Mouse (Mus musculus) hindbrain, embryonic 13.5 days (tissue): ENCODE measurements around the gene Gpr83. TPM values are rescaled to one million over a fixed set of nuclear protein-coding genes. Genes with fewer than 3 reads are reported as not detected.

ENCODE experiments used
- ATAC-seq: fragments of 200-750 bp; cut with Nextera tagmentation; 2 replicates; pipeline ENCODE4 v1.8.0; 2017; ENCODE audit warnings: moderate TSS enrichment; ENCODE audit not compliant: low FRiP score
- H3K27ac ChIP-seq: fragments of 300-500 bp; sonication (generic); 2 replicates; pipeline ENCODE4 v1.5.1; 2015; ENCODE audit warnings: inconsistent platforms, mild to moderate bottlenecking, moderate library complexity
- H3K27me3 ChIP-seq: fragments of 300-500 bp; sonication (generic); 2 replicates; pipeline ENCODE4 v1.6.1; 2015; ENCODE audit warnings: mild to moderate bottlenecking, inconsistent platforms
- H3K36me3 ChIP-seq: fragments of 300-500 bp; sonication (generic); 2 replicates; pipeline ENCODE4 v1.6.1; 2015; ENCODE audit warnings: mild to moderate bottlenecking, inconsistent platforms
- H3K4me1 ChIP-seq: fragments of 300-500 bp; sonication (generic); replicated peaks from 2 replicates; pipeline ENCODE4 v1.6.1; 2015; ENCODE audit warnings: inconsistent platforms
- H3K4me2 ChIP-seq: fragments of 300-500 bp; sonication (generic); 2 replicates; pipeline ENCODE4 v1.6.1; 2015; ENCODE audit warnings: inconsistent platforms, mild to moderate bottlenecking, moderate library complexity
- H3K4me3 ChIP-seq: fragments of 300-500 bp; sonication (generic); 2 replicates; pipeline ENCODE4 v1.5.1; 2015; ENCODE audit warnings: mild to moderate bottlenecking, inconsistent platforms
- H3K9ac ChIP-seq: fragments of 300-500 bp; sonication (generic); 2 replicates; pipeline ENCODE4 v1.6.1; 2015; ENCODE audit warnings: mild to moderate bottlenecking, inconsistent platforms
- H3K9me3 ChIP-seq: fragments of 300-500 bp; sonication (generic); 2 replicates; pipeline ENCODE4 v1.6.1; 2016; ENCODE audit warnings: inconsistent platforms
- WGBS: fragments of 180-500 bp; shearing (Covaris S2); methylation state at CpG from one replicate; pipeline ENCODE4 v1.1.7; 2015; 5-methylcytosine and 5-hydroxymethylcytosine counted together
- polyA plus RNA-seq: library from polyadenylated mRNA; unstranded; fragments of >200 nt; fragmentation: Nextera tagmentation; extraction: Ambion mirVana; gene quantifications from 2 replicates; pipeline ENCODE4 v1.2.1, GENCODE M21; 2015

Gene Gpr83
- polyA plus RNA-seq, 1 experiment from 2014 or later, result 1.1 TPM

DNA sequence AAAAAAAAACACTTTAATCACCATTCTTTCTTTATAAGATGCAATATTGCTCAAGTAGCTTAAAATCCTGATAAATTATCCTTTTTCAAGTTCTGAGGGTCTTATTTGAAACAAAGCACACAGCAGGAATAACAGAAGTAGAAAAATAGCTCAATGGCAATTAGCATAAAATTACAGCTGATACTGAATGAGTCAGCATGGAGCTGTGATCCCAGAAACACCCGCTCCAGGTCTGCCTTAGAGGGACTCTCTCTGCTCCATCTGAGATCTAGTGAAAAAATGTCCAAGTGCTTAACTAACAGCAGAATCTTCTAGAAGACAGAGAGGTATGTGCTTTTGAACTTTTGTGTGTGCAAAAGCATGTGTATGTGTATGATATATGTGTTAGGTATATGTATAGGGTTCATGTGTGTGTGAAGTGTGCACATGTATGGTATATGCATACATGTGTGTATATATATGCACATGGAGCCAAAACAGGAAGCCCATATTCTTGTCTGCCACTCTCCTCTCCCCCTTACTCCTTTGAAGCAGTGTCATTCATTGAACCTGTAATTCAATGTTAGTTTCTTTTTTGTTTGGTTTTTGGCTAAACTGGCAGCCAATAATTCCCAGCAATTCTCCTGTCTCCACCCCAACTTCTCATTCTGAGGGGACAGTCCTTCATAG, 11.6 kb upstream of the Gpr83 start:
- Histone ChIP-seq H3K9me3 (0 out of 2 replicates have a peak, but pooled peaks cover 9% of the 10 kb centered on the region), H3K4me2 (no peak overlapping the region), H3K9ac (no peak overlapping the region), H3K4me3 (no peak overlapping the region), H3K36me3 (no peaks in the 10 kb centered on the region), H3K4me1 (no peaks in the 10 kb centered on the region), H3K27ac (no peak overlapping the region), H3K27me3 (no peaks in the 10 kb centered on the region)
- WGBS, result 68% methylated on average over 1 of the region's 1 CpGs
- ATAC-seq, result no peak

DNA sequence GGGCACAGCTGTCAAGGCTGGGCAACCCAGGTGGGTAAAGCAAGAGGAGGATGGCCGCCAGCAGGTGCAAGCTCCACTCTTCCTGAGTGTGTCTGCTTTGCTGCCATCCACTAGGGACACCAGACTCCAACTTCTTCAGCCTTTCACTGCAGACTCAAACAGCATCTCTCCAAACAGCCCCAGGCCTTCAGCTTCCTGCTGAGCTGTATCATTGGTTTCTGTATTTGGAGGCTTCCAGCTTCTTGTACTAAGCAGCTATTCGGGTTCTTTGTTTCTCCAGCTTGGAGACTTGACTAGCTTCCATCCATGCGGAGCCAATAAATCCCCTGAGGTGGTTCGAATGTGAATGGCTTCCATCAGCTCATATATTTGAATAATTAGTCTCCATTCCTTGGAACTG, 5.4 kb upstream of the Gpr83 start:
- no peak overlapping the region for H3K4me2 ChIP-seq
- WGBS, result 61% methylated on average over 4 of the region's 4 CpGs
- 0 out of 2 replicates have a peak, but pooled peaks have one; percentile 24 for ATAC-seq
- no peak overlapping the region for H3K9ac ChIP-seq
- H3K9me3 ChIP-seq, result 0 out of 2 replicates have a peak, but pooled peaks cover 9% of the 10 kb centered on the region
- peaks cover 19% of the 10 kb centered on the region for H3K27me3 ChIP-seq
- H3K4me1 ChIP-seq, result peaks cover 5% of the 10 kb centered on the region; the same call in 1 of the 2 replicates
- H3K27ac ChIP-seq, result no peak overlapping the region
- no peaks in the 10 kb centered on the region for H3K36me3 ChIP-seq
- H3K4me3 ChIP-seq, result no peak overlapping the region

DNA sequence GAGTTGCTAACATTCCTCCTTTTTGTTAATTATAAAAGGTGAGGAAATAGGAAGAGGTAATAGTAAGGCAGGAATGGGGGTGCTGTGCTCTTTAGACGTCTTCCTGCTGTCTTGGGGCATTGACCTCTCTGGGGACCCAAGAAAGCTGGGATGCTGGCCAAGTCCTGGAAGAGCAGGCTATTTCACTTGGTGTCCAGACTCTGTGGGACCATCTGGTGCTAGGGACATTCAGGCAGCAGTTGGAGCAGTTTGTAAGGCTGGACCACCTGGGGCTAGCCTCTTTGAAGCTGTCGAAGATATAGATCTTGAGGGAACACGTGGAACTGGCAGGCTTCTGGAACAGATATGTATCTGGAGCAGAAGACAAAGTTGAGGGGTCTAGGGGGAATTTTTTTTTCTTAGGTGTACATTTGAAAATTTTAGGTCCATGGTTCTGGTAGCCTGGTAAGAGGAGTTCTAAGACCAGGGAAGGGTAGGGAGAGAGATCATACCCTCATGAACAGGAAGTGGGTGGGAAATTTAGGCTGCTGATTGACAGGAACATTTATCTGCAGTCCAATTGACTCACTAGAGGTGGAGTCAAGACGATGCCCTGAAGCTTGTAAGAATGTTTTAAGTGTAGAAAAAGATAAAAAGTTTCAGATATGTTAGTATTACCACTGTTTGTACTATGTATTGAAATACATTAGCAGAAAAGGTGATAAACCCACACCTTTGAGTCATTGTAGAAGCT, 2.9 kb upstream of the Gpr83 start:
- Histone ChIP-seq H3K4me2 (no peak overlapping the region), H3K9me3 (0 out of 2 replicates have a peak, but pooled peaks cover under 1% of the 10 kb centered on the region), H3K4me1 (peaks cover 15% of the 10 kb centered on the region), H3K9ac (no peak overlapping the region), H3K27me3 (peaks cover 38% of the 10 kb centered on the region), H3K36me3 (no peaks in the 10 kb centered on the region), H3K27ac (no peak overlapping the region), H3K4me3 (no peak overlapping the region)
- no peak for ATAC-seq
- 55% methylated on average over 4 of the region's 4 CpGs for WGBS

DNA sequence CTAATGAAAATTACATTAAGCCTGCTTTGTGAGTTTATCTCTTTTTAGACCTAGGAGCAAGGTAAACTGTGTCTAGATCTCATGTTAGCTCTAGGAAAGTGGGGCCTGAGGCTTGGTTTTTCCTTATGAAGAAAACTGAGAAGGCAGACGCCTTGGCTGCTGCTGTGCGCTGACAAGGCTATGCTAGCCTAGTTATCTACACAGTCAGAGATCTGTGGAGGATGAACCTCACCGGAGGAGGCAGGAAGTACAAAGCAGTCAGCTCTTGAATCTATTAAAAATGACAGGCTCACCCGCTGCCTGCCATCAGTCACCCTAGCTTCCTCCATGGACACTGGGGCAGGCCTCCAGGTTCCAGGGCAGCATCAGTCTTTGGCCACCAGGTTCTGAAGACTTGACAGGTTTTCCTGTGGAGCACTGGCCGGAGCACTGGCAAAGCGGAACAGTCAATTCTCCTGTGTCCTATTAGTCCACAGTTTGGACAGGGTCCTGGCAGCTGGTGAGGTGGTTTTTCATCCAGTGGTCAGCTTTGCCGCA, 1.8 kb upstream of the Gpr83 start:
- Histone ChIP-seq H3K4me3 (no peak overlapping the region), H3K36me3 (no peaks in the 10 kb centered on the region), H3K27ac (no peak overlapping the region), H3K4me2 (no peak overlapping the region), H3K27me3 (peaks cover 49% of the 10 kb centered on the region), H3K9ac (no peak overlapping the region), H3K9me3 (no peaks in the 10 kb centered on the region), H3K4me1 (peaks cover 15% of the 10 kb centered on the region)
- WGBS, result 77% methylated on average over 7 of the region's 7 CpGs
- ATAC-seq, result no peak

DNA sequence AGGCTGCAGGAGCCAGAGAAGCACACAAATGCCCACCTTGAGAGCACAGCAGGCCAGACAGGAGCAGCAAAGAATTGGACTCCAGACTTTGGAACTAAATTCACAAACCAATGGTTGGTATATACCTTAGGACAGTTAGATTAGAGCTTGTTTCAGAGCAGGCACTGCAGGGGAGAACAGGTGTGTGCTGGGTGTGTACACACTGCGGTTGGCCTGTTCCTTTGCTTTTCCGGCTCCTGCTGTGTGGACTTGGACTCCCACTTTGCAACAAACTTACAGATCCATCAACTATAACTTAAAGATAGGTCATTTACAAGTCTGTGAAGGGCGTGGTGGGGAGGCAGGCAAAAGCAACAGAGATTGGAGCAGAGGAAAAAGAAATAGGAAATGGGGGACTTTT, 1.2 kb upstream of the Gpr83 start:
- Histone ChIP-seq H3K36me3 (no peaks in the 10 kb centered on the region), H3K9ac (no peak overlapping the region), H3K4me3 (no peak overlapping the region), H3K4me1 (peaks cover 15% of the 10 kb centered on the region), H3K27ac (no peak overlapping the region), H3K27me3 (peaks cover 54% of the 10 kb centered on the region), H3K4me2 (no peak overlapping the region), H3K9me3 (no peaks in the 10 kb centered on the region)
- WGBS, result 88% methylated on average over 3 of the region's 3 CpGs
- no peak for ATAC-seq

DNA sequence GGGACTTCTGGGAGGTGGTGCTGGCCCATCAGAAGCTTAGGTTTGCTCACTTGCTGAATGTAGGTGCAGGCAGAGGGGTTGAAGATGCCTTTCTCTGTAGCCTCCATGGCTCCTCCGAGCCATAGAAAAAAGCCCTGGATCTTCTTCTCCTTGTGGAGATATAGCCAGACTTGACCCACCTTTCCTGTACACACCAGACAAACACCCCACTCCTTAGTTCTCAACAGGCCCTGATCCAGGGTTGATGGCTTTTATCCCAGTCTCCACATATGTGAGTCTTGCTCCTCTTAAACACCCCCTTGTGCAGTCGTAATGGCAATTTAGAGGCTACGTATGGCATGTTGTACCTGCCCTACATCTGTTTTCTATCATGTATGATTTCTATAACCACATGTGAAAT, 3.1 kb downstream of the Gpr83 start:
- H3K36me3 ChIP-seq, result no peaks in the 10 kb centered on the region
- WGBS, result 94% methylated on average over 3 of the region's 3 CpGs
- H3K27me3 ChIP-seq, result peaks cover 50% of the 10 kb centered on the region
- H3K4me1 ChIP-seq, result peaks cover 12% of the 10 kb centered on the region
- ATAC-seq, result no peak
- no peak overlapping the region for H3K4me3 ChIP-seq
- no peak overlapping the region for H3K27ac ChIP-seq
- no peaks in the 10 kb centered on the region for H3K9me3 ChIP-seq
- H3K9ac ChIP-seq, result no peak overlapping the region
- no peak overlapping the region for H3K4me2 ChIP-seq

DNA sequence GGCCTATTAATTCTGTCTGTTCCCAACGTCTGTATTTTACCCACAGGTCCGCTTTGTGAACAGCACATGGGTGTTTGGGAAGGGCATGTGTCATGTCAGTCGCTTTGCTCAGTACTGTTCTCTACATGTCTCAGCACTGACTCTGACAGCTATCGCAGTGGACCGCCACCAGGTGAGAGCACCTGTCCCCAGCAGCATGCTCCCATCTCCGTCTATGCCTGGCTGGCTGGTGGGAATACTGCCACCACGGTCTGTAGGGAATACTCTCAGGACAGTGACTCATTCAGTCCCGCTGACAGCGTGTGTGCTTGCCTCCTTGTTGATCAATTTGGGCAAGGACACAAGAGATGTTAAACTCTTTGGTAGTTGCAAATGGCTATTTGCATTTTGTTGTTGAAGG, 4.7 kb downstream of the Gpr83 start:
- H3K4me2 ChIP-seq, result no peak overlapping the region
- no peaks in the 10 kb centered on the region for H3K36me3 ChIP-seq
- H3K9me3 ChIP-seq, result no peaks in the 10 kb centered on the region
- 83% methylated on average over 9 of the region's 9 CpGs for WGBS
- peaks cover 8% of the 10 kb centered on the region for H3K4me1 ChIP-seq
- no peak overlapping the region for H3K27ac ChIP-seq
- peaks cover 34% of the 10 kb centered on the region for H3K27me3 ChIP-seq
- H3K9ac ChIP-seq, result no peak overlapping the region
- no peak for ATAC-seq
- no peak overlapping the region for H3K4me3 ChIP-seq

DNA sequence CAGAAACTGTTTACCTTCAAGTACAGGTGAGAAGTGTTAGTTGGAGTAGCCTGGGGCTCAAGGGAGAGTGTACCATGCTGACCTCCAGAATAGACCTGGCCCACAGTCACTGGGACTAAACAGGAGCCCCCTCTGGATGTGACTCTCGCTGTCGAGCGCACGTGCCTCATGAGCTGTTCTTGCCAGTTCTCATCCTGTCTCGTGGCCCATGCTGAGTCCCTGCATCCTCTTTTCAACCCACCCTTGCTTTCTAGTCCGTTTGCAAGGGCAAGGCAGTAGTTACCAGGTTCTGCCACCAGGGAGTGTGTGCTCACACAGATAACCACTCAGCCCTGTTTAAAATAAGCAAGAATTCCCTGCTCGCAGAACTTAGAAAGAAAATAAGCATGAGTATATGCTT, 6.9 kb downstream of the Gpr83 start:
- 33% methylated on average over 7 of the region's 7 CpGs for WGBS
- no peaks in the 10 kb centered on the region for H3K36me3 ChIP-seq

DNA sequence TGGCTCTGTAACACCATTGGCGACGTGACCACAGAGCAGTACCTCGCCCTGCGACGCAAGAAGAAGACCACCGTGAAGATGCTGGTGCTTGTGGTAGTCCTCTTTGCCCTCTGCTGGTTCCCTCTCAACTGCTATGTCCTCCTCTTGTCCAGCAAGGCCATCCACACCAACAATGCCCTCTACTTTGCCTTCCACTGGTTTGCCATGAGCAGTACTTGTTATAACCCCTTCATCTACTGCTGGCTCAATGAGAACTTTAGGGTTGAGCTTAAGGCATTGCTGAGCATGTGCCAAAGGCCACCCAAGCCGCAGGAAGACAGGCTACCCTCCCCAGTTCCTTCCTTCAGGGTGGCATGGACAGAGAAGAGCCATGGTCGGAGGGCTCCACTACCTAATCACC, 8.3 kb downstream of the Gpr83 start:
- Histone ChIP-seq H3K27ac (no peak overlapping the region), H3K9ac (no peak overlapping the region), H3K4me1 (peaks cover 13% of the 10 kb centered on the region), H3K27me3 (peaks cover 8% of the 10 kb centered on the region; the same call in 1 of the 2 replicates), H3K9me3 (no peaks in the 10 kb centered on the region), H3K4me2 (no peak overlapping the region), H3K36me3 (no peaks in the 10 kb centered on the region), H3K4me3 (no peak overlapping the region)
- 96% methylated on average over 8 of the region's 8 CpGs for WGBS
- ATAC-seq, result no peak

More for the DNA sequence above, 6.9 kb downstream of the Gpr83 start:
- Histone ChIP-seq H3K9me3 (no peaks in the 10 kb centered on the region), H3K4me2 (no peak overlapping the region), H3K4me1 (peaks cover 3% of the 10 kb centered on the region), H3K4me3 (no peak overlapping the region), H3K27me3 (peaks cover 21% of the 10 kb centered on the region), H3K27ac (no peak overlapping the region), H3K9ac (no peak overlapping the region)
- ATAC-seq, result peak; percentile 40; the same call in 1 of the 2 replicates

DNA sequence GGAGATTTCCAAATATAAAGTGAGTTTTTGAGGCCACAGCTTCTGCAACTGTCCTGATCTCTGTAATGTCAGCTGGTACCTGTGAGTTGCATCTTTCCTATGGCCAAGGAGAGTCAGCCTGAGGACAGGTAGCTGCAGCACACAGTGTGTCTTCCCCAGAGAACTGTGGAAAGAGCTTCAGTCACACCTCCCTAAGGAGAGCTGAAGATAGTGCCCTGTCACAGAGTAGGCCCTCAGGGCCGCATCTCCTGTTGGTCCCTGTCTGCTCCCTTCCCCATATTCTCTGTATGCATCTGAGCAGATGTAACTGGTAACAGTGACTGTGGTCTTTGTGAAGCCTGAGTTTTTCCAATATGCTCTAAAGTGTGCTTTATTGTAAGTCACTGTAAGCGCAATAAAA, 10.4 kb downstream of the Gpr83 start:
- no peaks in the 10 kb centered on the region for H3K36me3 ChIP-seq
- 0 out of 2 replicates have a peak, but pooled peaks cover 4% of the 10 kb centered on the region for H3K27me3 ChIP-seq
- no peak overlapping the region for H3K4me2 ChIP-seq
- no peak for ATAC-seq
- H3K27ac ChIP-seq, result no peak overlapping the region
- peaks cover 13% of the 10 kb centered on the region for H3K4me1 ChIP-seq
- H3K4me3 ChIP-seq, result no peak overlapping the region
- H3K9ac ChIP-seq, result no peak overlapping the region
- 96% methylated on average over 2 of the region's 2 CpGs for WGBS
- H3K9me3 ChIP-seq, result no peaks in the 10 kb centered on the region

DNA sequence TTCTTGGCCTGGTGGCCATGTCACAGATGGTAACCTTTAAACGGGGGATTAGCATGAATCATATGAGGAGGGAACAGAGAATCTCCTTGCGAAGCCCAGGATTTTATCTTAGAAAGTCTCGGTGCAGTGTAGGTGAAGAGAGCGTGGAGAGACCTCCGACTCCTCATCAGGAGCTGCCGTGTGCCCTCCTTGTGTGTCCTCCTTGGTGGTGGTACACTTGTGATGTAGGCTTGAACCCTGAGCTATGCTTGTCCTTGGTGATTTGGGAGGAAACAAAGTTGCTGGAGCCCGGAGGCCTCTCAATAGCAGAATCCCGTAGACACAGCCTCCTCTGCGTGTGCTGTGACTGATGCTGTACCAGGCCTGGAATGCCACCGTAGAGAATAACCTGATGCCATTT, 10.8 kb downstream of the Gpr83 start:
- Histone ChIP-seq H3K4me3 (no peak overlapping the region), H3K4me2 (no peak overlapping the region), H3K27me3 (0 out of 2 replicates have a peak, but pooled peaks cover 4% of the 10 kb centered on the region), H3K27ac (no peak overlapping the region), H3K4me1 (peaks cover 13% of the 10 kb centered on the region), H3K36me3 (no peaks in the 10 kb centered on the region), H3K9ac (no peak overlapping the region), H3K9me3 (no peaks in the 10 kb centered on the region)
- WGBS, result 90% methylated on average over 10 of the region's 10 CpGs
- no peak for ATAC-seq

DNA sequence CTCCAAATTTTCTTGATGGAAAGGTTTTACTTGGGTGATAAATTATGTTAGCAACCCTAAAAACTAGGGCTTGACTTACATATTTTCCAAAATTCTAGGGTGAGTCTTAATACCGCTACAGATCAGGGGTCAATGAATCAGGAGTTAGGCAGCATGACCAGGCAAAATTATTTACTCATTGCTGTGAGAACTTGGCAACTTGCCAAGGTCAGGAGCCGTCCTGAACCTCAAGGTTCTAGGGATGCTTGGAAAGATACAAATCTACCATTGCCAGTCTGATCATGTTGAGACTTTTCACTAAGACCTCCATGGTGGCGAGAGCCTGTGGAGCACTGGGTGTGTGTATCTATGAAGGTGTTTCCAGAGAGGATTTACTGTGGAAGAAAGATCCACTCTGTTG, 11.5 kb downstream of the Gpr83 start:
- H3K4me2 ChIP-seq, result no peak overlapping the region

More for the DNA sequence above, 11.5 kb downstream of the Gpr83 start:
- Histone ChIP-seq H3K36me3 (no peaks in the 10 kb centered on the region), H3K4me3 (no peak overlapping the region), H3K9ac (no peak overlapping the region), H3K4me1 (peaks cover 13% of the 10 kb centered on the region), H3K27ac (no peak overlapping the region), H3K9me3 (no peaks in the 10 kb centered on the region), H3K27me3 (0 out of 2 replicates have a peak, but pooled peaks cover 4% of the 10 kb centered on the region)
- 0 out of 2 replicates have a peak, but pooled peaks have one; percentile 1 for ATAC-seq
- WGBS, result 63% methylated on average over 3 of the region's 3 CpGs
